ENCODE assay signal across 18 mouse cellular contexts in the genomic region with DNA sequence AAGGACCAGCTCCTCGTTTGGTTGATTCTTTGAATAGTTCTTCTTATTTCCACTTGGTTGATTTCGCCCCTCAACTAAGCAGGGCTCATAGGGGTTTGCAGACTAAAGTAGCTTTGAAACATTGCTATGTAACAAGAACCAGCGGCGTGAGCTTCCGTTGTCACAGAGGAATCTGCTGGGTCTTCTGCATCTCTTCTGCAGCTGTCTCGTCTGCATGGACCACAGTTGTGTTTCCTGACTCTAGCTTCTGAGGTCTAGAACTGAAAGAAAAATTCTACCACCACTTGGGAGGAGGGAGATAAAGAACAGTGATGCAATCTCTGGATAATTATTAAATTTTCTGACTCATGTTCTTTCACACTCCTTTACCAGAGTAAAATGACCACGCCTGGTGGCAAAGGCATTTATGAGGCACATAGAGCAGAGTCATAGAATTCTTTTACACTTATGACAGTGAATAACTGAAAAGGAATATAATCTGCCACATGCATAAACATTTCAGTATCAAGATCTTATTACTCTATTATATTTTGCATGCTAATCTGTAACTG.
"Had no signal": no experiment of that assay in that cellular context is flagged by ENCODE, and none has a peak within 500 bp of the region (broad histone marks: within the 10 kb centered on the region; RNA-seq: fewer than 3 reads in every experiment).

No protein-coding gene starts in this region.

- ATAC-seq: liver, postnatal 0 days; midbrain, embryonic 15.5 days had no signal

- H3K4me1 ChIP-seq: limb, embryonic 12.5 days; liver, embryonic 13.5 days; lung, embryonic 15.5 days; megakaryocyte, embryonic 14.5 days; midbrain, embryonic 15.5 days; neural tube, embryonic 13.5 days had no signal

- DNase-seq: kidney, postnatal 10 days; liver; liver, embryonic 13.5 days; liver, postnatal 0 days; lung, postnatal 14 days; right cerebral cortex, adult 18-20 months; right cerebral cortex, postnatal 25 days; spleen, adult 18-20 months; thymus, adult 18-20 months; thymus, postnatal 14 days had no signal

- H3K9me3 ChIP-seq: limb, embryonic 12.5 days; liver, embryonic 13.5 days; lung, embryonic 15.5 days; megakaryocyte, embryonic 14.5 days; midbrain, embryonic 15.5 days; neural tube, embryonic 13.5 days had no signal

- H3K36me3 ChIP-seq: limb, embryonic 12.5 days; liver, embryonic 13.5 days; lung, embryonic 15.5 days; midbrain, embryonic 15.5 days; neural tube, embryonic 13.5 days had no signal

- H3K4me2 ChIP-seq: limb, embryonic 12.5 days; liver, embryonic 13.5 days; lung, embryonic 15.5 days; midbrain, embryonic 11.5 days; midbrain, embryonic 15.5 days; neural tube, embryonic 13.5 days had no signal

- H3K27ac ChIP-seq: left cerebral cortex, adult 2 months; limb, embryonic 12.5 days; liver, embryonic 13.5 days; lung, embryonic 15.5 days; macrophage; midbrain, embryonic 15.5 days; neural tube, embryonic 13.5 days had no signal

- H3K27me3 ChIP-seq: limb, embryonic 12.5 days; liver, embryonic 13.5 days; lung, embryonic 15.5 days; megakaryocyte, embryonic 14.5 days; midbrain, embryonic 15.5 days; neural tube, embryonic 13.5 days had no signal

- H3K9ac ChIP-seq: limb, embryonic 12.5 days; liver, embryonic 13.5 days; liver, postnatal 0 days; lung, embryonic 15.5 days; midbrain, embryonic 15.5 days; neural tube, embryonic 13.5 days had no signal

- H3K4me3 ChIP-seq: left cerebral cortex, adult 2 months; limb, embryonic 12.5 days; liver, embryonic 13.5 days; lung, embryonic 15.5 days; megakaryocyte, embryonic 14.5 days; midbrain, embryonic 15.5 days; neural tube, embryonic 13.5 days had no signal
